Mouse (Mus musculus): Measurements from ENCODE around the gene Phf5a. TPM values are rescaled to one million over a fixed set of nuclear protein-coding genes. Genes with fewer than 3 reads are reported as not detected.

The Phf5a gene
- polyA plus RNA-seq, 1 experiment from 2014 or later = 92.7 TPM

DNA sequence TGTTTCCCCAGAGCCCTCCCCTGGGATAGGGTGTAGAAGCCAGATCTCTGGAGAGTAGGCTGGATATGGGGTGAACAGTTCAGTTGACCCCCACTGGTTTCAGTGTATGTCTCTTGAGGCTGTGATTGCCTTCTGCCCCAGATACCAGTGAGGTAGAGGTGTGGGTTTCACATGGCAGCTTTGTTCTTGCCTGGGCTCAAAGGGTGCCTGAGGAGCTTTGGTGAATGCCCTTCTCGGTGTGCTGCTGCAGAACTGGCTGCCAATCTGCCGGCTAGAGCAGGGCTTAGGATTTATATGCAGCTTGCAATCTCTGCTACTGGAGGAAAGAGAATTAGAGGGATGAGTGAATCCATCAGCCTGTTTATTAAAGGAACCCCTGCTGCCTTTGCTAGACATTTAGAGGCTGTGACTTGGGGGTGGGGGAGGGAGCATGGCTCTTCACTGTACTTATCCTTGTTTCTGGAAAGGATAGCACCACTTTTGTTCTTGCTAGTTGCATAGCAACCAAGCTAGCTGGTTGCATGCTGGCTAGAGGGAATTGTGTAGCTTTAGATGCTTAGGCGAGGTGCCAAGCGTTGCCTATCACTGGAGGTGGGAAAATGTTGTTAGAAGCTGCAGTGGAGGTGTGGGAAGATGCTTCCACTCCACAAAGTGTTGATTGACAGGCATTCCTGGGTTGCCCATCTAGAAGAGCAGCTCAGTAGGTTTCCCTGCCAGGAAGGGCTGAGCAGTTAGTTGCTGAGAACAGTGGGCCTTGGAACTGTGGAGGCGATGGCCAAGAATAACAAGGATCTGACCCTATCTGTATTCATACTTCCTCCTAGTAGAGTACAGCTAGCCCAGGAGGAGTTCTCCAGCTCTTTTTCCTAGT lies 8.1 kb upstream of the Phf5a start:
- 23% methylated on average over 5 of the region's 5 CpGs for WGBS
- no peak overlapping the region for H3K4me3 ChIP-seq
- peak overlapping the region; percentile 68 for H3K9ac ChIP-seq

DNA sequence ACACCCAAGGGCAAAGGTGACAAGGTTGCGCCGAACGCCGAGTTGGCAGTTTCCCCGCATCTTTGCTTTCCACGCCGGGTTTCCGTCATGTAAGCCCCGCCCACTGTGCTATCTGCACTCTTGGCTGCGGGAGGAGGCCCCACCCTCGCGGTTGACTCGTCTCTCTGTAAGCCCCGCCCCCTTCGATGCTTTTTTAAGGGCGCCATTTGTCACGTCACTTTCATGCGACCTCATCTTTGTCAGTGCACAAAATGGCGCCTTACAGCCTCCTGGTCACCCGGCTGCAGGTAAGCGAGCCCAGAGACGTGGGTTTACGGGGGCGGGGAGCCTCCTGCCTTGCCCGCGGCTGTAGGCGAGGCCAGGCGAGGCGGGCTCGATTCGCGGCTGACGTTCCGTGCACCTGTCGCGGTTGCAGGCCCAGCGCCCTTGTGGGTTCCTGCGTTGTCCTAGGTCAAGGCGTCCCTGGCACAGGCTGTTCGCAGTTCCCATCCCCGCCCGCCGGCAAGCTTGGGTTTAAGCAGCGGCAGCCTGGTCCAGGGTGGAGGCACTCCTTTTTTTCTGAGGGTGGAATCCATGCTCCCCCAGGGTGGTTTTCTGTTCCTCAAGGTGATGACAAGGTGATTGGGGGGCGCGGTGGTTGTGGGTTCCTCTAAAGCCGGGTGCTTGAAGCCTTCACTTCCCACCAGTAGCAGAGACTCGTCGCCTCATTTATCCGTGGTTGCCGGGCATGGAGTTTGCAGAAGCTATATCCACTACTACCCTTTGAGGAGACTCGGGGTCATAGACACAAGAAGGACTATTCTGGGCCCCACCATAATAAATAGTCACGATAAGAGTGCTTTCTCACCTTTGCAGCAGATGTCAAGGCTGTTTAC lies 788 bp upstream of the Phf5a start, which contains the start of gene Aco2:
Gene Aco2, plus strand, starts transcription at position 48 of the 875 bp plus-strand sequence.
- no peaks in the 10 kb centered on the region for H3K9me3 ChIP-seq
- peak within 1 kb of the TSS; percentile 99 for H3K4me3 ChIP-seq
- no peaks in the 10 kb centered on the region for H3K27me3 ChIP-seq (replicated peaks)
- ATAC-seq (ENCODE audit: extremely low read depth, insufficient number of reproducible peaks, low FRiP score, low TSS enrichment) = peak; percentile 88
- peak within 1 kb of the TSS; percentile 98 for H3K9ac ChIP-seq
- WGBS = under 1% methylated on average over 53 of the region's 53 CpGs
- peak within 1 kb of the TSS; percentile 89 for H3K4me2 ChIP-seq
- H3K4me1 ChIP-seq = peaks cover 35% of the 10 kb centered on the region
- H3K27ac ChIP-seq (replicated peaks) = peak within 1 kb of the TSS; percentile 98
- peaks cover 36% of the 10 kb centered on the region for H3K36me3 ChIP-seq

More for the DNA sequence above, 8.1 kb upstream of the Phf5a start:
- ATAC-seq (ENCODE audit: extremely low read depth, insufficient number of reproducible peaks, low FRiP score, low TSS enrichment) = peak; percentile 63; the same call in 1 of the 2 replicates
- Histone ChIP-seq H3K4me1 (peaks cover 55% of the 10 kb centered on the region), H3K4me2 (peak overlapping the region; percentile 49), H3K27me3 (replicated peaks) (no peaks in the 10 kb centered on the region), H3K36me3 (peaks cover 24% of the 10 kb centered on the region), H3K9me3 (no peaks in the 10 kb centered on the region), H3K27ac (replicated peaks) (peak overlapping the region; percentile 82)

DNA sequence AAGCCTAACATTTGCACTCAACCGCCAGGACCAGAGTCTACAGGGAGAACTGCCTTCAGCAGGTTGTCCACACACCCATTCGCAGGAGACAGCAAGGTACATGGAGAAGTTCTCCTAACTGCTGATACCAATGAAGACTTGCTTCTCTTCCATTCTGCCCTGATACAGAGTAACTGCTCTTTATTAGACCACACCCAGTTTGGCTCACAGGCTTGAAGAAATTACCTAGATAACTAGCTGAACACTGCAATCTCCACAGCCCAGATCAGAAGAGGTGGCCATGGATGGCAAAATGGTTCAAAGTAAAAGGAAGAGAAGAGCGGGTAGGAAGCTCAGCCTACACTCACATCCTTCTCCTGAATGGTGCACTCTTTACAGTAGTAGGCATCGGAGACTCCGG lies 1.7 kb downstream of the Phf5a start:
- peaks cover 60% of the 10 kb centered on the region for H3K36me3 ChIP-seq
- ATAC-seq (ENCODE audit: extremely low read depth, insufficient number of reproducible peaks, low FRiP score, low TSS enrichment) = no peak
- 92% methylated on average over 5 of the region's 5 CpGs for WGBS

DNA sequence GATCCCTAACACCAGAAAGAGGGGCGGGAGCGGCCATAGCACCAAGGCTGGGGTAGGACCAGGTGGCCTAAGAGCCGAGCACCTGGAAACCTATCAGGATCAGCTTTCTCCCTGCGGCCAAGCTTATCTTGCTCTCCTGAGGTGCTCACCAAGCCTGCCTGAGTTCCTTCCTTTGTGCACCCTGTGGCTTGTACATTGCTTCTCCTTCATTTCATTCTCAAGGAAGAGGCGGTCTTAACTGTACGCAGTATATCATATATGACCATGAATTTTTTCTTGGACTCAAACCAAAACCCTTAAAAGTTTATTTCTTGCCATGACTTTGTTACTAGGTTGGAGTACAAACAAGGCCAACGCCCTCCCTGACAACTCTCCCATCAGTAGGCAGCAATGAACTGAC lies 7.5 kb downstream of the Phf5a start:
- no peak overlapping the region for H3K4me3 ChIP-seq
- peaks cover 10% of the 10 kb centered on the region for H3K4me1 ChIP-seq
- no peak overlapping the region for H3K27ac ChIP-seq (replicated peaks)
- H3K4me2 ChIP-seq = no peak overlapping the region
- no peaks in the 10 kb centered on the region for H3K27me3 ChIP-seq (replicated peaks)
- no peaks in the 10 kb centered on the region for H3K9me3 ChIP-seq
- H3K36me3 ChIP-seq = peaks cover 56% of the 10 kb centered on the region
- WGBS = 85% methylated on average over 7 of the region's 7 CpGs
- ATAC-seq (ENCODE audit: extremely low read depth, insufficient number of reproducible peaks, low FRiP score, low TSS enrichment) = no peak
- H3K9ac ChIP-seq = no peak overlapping the region

More for the DNA sequence above, 1.7 kb downstream of the Phf5a start:
- H3K9ac ChIP-seq = no peak overlapping the region
- H3K27ac ChIP-seq (replicated peaks) = no peak overlapping the region
- 0 out of 2 replicates have a peak overlapping the region, but pooled peaks have one; percentile 89 for H3K4me2 ChIP-seq
- peaks cover 28% of the 10 kb centered on the region for H3K4me1 ChIP-seq
- no peaks in the 10 kb centered on the region for H3K9me3 ChIP-seq
- H3K27me3 ChIP-seq (replicated peaks) = no peaks in the 10 kb centered on the region
- H3K4me3 ChIP-seq = no peak overlapping the region; the same call in 1 of the 2 replicates

DNA sequence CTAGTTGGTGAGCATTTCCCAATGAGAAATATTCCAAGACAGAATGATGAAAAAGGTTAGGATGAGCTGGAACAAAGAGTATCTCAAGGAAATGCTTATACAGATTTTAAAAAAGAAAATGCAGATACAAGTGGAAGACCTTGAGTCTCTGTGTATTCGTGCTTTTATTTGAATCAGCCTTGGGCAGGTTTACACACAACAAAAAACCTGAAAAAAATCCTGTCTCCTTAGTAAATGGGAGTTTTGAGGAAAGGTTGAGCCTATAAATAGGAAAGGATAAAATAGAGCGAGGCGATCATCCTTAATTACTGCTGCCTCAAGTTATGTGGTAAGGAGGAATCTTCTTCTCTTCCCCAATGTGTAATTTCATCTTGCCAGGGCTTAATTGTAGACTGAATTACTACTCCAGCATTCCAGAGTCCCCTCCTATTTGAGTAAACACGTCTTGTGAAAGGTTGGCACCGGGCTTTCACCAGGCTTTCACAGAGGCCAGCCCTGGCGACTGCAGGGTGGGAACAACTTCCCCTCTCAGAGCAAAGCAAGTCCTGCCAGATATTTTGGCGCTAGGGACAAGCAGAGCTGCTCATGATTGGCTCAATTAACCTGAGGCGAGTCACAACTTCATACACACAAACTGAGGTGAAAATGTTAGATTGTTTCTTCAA lies 11.1 kb downstream of the Phf5a start:
- Histone ChIP-seq H3K27me3 (replicated peaks) (no peaks in the 10 kb centered on the region), H3K27ac (replicated peaks) (peak overlapping the region; percentile 64), H3K4me1 (peaks cover 23% of the 10 kb centered on the region), H3K9me3 (no peaks in the 10 kb centered on the region), H3K36me3 (peaks cover 20% of the 10 kb centered on the region), H3K4me2 (peak overlapping the region; percentile 89), H3K4me3 (peak overlapping the region; percentile 83), H3K9ac (0 out of 2 replicates have a peak overlapping the region, but pooled peaks have one; percentile 3)
- 42% methylated on average over 8 of the region's 8 CpGs for WGBS
- ATAC-seq (ENCODE audit: extremely low read depth, insufficient number of reproducible peaks, low FRiP score, low TSS enrichment) = no peak

DNA sequence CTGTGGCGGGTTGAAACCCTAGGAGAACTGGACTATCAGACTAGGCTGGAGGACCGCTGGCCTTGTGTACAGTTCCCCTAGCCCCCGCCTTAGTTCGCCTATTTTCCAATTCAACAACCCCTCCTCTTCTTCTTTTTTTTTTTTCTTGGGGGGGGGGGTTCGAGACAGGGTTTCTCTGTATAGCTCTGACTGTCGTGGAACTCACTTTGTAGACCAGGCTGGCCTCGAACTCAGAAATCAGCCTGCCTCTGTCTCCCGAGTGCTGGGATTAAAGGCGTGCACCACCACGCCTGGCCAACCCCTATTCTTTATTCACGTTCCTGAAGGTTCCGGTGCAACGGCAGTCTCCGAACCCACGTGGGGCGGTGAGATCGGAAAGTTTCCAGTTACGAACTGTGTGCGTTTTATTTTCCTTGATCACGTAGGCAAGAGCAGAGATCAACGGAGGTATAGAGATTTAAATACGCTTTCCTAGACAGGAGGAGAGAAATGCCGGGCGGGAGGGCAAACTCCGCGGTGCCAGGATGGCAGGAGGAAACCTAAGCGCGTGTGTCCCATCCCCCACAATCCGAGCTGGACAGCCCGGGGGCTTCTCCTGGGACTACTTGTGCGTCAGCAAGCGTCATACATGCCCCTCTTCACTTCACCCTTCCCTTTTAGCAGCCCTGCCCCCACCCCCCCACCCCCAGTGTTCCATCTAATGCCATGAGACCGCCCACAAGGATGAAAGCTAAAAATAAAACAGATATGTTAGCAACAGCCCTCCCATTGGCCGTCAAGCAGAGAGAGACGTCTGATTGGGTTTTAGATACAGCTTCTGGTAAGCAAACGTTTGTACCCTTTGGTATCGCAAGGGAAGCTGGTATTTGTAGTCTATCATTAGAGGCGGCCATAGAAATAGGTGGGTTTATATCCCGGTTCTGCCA lies 12.1 kb downstream of the Phf5a start:
- peak overlapping the region; percentile 92 for H3K9ac ChIP-seq
- peak overlapping the region; percentile 98 for H3K27ac ChIP-seq (replicated peaks)
- H3K36me3 ChIP-seq = peaks cover 11% of the 10 kb centered on the region
- ATAC-seq (ENCODE audit: extremely low read depth, insufficient number of reproducible peaks, low FRiP score, low TSS enrichment) = peak; percentile 59
- peak overlapping the region; percentile 89 for H3K4me2 ChIP-seq
- peaks cover 33% of the 10 kb centered on the region for H3K4me1 ChIP-seq
- 1% methylated on average over 39 of the region's 39 CpGs for WGBS
- no peaks in the 10 kb centered on the region for H3K9me3 ChIP-seq
- no peaks in the 10 kb centered on the region for H3K27me3 ChIP-seq (replicated peaks)
- H3K4me3 ChIP-seq = peak overlapping the region; percentile 83

DNA sequence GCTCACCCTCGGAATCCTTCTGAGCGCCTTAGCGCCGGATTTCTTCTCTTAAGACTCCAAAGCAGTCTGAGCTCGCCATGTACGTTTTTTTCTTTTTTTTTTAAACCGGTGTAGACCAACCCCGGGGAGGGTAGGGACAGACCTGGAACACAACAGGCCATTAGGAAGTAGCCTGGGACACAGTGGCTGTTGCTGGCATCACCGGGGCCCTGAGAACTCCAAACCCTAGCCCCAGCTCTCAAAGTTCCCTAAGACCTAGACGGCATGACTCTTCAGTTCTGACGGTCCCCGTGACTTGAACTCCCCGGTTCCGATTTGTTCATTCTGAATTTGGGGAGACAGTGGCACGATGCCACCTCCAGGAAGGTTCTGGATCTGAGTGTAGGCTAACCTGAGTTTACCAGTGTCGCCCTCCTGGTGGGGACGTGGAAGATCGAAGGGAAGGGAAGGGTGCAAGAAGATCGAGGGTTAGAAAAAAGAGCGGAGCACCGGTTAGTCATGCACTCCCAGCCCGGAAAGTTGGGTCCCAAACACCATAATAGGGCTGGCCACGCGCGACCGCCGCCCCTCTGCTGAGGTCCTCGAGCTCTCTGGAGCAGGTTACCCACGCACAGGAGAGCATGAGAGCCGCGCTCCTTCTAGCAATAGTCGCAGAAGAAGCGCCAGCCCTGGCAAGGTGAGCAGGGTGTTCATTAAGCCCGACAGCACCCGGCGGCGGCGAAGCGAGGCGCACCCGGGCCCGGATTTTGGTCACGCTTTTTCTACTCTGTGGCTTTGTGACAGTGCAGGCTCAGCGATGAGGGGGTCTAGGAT lies 13.0 kb downstream of the Phf5a start, which contains the start of gene Tob2:
Gene Tob2, minus strand, starts transcription at position 280 of the 813 bp plus-strand sequence.
- ATAC-seq (ENCODE audit: extremely low read depth, insufficient number of reproducible peaks, low FRiP score, low TSS enrichment) = no peak
- H3K4me2 ChIP-seq = peak within 1 kb of the TSS; percentile 89

DNA sequence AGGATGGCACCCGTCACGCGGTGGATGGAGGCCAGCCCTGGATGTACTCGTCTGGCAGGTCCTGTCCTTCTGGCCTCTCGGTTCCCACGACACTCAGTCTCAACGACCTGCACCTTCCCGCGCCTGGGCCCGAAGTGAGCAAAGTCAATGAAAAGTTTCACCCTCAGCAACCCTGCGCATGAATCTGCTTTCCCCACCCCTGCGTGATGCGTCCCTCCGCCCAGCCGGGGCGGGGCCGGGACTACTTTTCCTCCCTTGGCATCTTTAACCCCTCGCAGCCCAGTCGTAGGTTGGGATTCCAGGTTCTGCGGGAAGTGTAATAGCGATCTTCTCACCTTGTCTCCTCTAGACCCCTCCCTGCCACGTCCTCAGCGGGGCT lies 13.6 kb downstream of the Phf5a start:
- peak; percentile 13; the same call in 1 of the 2 replicates for ATAC-seq (ENCODE audit: extremely low read depth, insufficient number of reproducible peaks, low FRiP score, low TSS enrichment)
- H3K9ac ChIP-seq = peak overlapping the region; percentile 92
- peak overlapping the region; percentile 83 for H3K4me3 ChIP-seq
- WGBS = under 1% methylated on average over 23 of the region's 23 CpGs
- no peaks in the 10 kb centered on the region for H3K9me3 ChIP-seq
- H3K27me3 ChIP-seq (replicated peaks) = no peaks in the 10 kb centered on the region
- peaks cover 15% of the 10 kb centered on the region for H3K36me3 ChIP-seq
- peaks cover 34% of the 10 kb centered on the region for H3K4me1 ChIP-seq
- H3K27ac ChIP-seq (replicated peaks) = peak overlapping the region; percentile 98
- peak overlapping the region; percentile 89 for H3K4me2 ChIP-seq

More for the DNA sequence above, 13.0 kb downstream of the Phf5a start, which contains the start of gene Tob2:
- peaks cover 11% of the 10 kb centered on the region for H3K36me3 ChIP-seq
- H3K27ac ChIP-seq (replicated peaks) = peak within 1 kb of the TSS; percentile 98
- H3K27me3 ChIP-seq (replicated peaks) = no peaks in the 10 kb centered on the region
- H3K4me3 ChIP-seq = peak within 1 kb of the TSS; percentile 83
- H3K9me3 ChIP-seq = no peaks in the 10 kb centered on the region
- under 1% methylated on average over 44 of the region's 44 CpGs for whole genome bisulfite sequencing
- H3K4me1 ChIP-seq = peaks cover 34% of the 10 kb centered on the region
- peak within 1 kb of the TSS; percentile 92 for H3K9ac ChIP-seq

DNA sequence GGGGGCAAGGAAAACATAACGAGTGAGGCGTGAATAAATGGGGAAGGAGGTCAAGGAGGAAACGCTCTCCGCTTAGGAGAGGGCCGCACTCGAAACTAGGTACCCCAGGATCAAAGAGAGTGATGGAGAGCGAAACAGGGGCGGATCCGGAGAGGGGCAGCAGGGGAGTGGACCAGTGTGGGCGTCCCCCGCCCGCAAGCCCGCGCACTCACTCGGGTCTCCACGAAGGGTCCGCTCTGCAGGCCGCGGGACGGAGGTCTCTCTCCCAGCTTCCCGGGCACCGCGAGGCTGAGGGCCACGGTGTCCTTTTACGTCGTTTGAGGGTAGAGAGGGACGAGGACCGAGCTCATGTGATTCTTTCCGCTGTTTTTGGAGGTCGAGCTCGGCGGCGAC lies 14.0 kb downstream of the Phf5a start:
- Histone ChIP-seq H3K4me1 (peaks cover 34% of the 10 kb centered on the region), H3K4me3 (peak overlapping the region; percentile 83), H3K36me3 (peaks cover 19% of the 10 kb centered on the region), H3K4me2 (peak overlapping the region; percentile 89), H3K9me3 (no peaks in the 10 kb centered on the region), H3K27me3 (replicated peaks) (no peaks in the 10 kb centered on the region), H3K27ac (replicated peaks) (peak overlapping the region; percentile 98), H3K9ac (peak overlapping the region; percentile 92)
- under 1% methylated on average over 33 of the region's 33 CpGs for WGBS
- ATAC-seq (ENCODE audit: extremely low read depth, insufficient number of reproducible peaks, low FRiP score, low TSS enrichment) = no peak

All from heart, embryonic 13.5 days (tissue).